Mouse (Mus musculus) right cerebral cortex, postnatal 36 days (tissue): ENCODE measurements around the gene Gtsf2.

Source experiments
- DNase-seq, 2 experiments: peaks; one replicate each; pipeline ENCODE4 v3.0.0; 2022; ENCODE audit warnings: low spot score in 2 of 2, mixed read lengths in 1 of 2

Gtsf2 gene

GRCm38 (mm10) chr15:103393577-103393976 is 54.7 kb downstream of the Gtsf2 start:
- no peak for DNase-seq
